ENCODE assay signal across 24 mouse cellular contexts in the genomic region with DNA sequence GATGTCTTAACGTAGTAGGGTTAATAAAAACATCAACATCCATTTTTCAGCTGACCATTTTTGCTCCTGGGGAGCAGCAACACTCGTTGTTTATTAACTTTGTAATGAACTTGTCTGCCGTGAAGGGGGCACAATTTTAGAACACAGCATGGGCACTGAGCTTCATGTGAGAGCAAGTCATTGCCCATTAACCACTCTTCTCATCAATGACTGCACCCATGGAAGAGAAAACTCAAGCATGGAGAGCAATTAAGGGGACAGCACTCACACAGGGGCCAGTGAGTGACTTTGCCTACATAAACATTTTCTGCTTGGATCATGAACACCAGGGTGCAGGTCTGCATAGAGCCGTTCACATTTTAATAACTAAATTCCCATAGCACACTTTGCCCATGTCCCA.
A peak's percentile ranks its signal among the peaks of the same experiment; 100 is the strongest.
DNase-seq lines count a peak whose midpoint lies in the region; ATAC-seq lines count a peak whose summit lies in the region.
"Had no signal": no experiment of that assay in that cellular context is flagged by ENCODE, and none has a peak within 500 bp of the region (broad histone marks: within the 10 kb centered on the region; RNA-seq: fewer than 3 reads in every experiment).

No protein-coding gene starts in this region.

- H3K4me1 ChIP-seq in midbrain, embryonic 11.5 days (ENCODE audit: control insufficient read depth, insufficient read depth, low read length), result no peaks in the 10 kb centered on the region
- no peaks in the 10 kb centered on the region for H3K4me1 ChIP-seq in midbrain, embryonic 10.5 days
- H3K4me1 ChIP-seq: embryonic facial prominence, embryonic 12.5 days; embryonic facial prominence, embryonic 15.5 days; heart, embryonic 12.5 days; heart, embryonic 15.5 days; hindbrain, embryonic 10.5 days had no signal

- H3K9me3 ChIP-seq in midbrain, embryonic 11.5 days (ENCODE audit: control insufficient read depth, low read length), result no peaks in the 10 kb centered on the region
- no peaks in the 10 kb centered on the region for H3K9me3 ChIP-seq in midbrain, embryonic 10.5 days (replicated peaks)
- H3K9me3 ChIP-seq: embryonic facial prominence, embryonic 12.5 days; embryonic facial prominence, embryonic 15.5 days; heart, embryonic 12.5 days; heart, embryonic 15.5 days; hindbrain, embryonic 10.5 days; hindbrain, embryonic 13.5 days had no signal

- no peaks in the 10 kb centered on the region for H3K36me3 ChIP-seq in midbrain, embryonic 11.5 days (ENCODE audit: control insufficient read depth, insufficient read depth, low read length)
- H3K36me3 ChIP-seq in midbrain, embryonic 10.5 days, result no peaks in the 10 kb centered on the region
- H3K36me3 ChIP-seq: embryonic facial prominence, embryonic 12.5 days; embryonic facial prominence, embryonic 15.5 days; heart, embryonic 12.5 days; heart, embryonic 15.5 days; hindbrain, embryonic 10.5 days; hindbrain, embryonic 13.5 days had no signal

- H3K27ac ChIP-seq in midbrain, embryonic 11.5 days (ENCODE audit: low read depth, low read length), result no peak overlapping the region
- H3K27ac ChIP-seq in midbrain, embryonic 10.5 days (replicated peaks), result no peak overlapping the region
- H3K27ac ChIP-seq: embryonic facial prominence, embryonic 12.5 days; embryonic facial prominence, embryonic 15.5 days; gastrocnemius, adult 2 months; heart, embryonic 15.5 days; hindbrain, embryonic 10.5 days; hindbrain, embryonic 13.5 days had no signal

- H3K9ac ChIP-seq in midbrain, embryonic 11.5 days (ENCODE audit: low read length), result no peak overlapping the region
- H3K9ac ChIP-seq: embryonic facial prominence, embryonic 12.5 days; embryonic facial prominence, embryonic 15.5 days; forebrain, postnatal 0 days; heart, embryonic 12.5 days; heart, embryonic 15.5 days; hindbrain, embryonic 13.5 days had no signal

- no peaks in the 10 kb centered on the region for H3K27me3 ChIP-seq in midbrain, embryonic 11.5 days (ENCODE audit: control insufficient read depth, insufficient read depth, low read length)
- H3K27me3 ChIP-seq in midbrain, embryonic 10.5 days (ENCODE audit: low read depth, poor library complexity, severe bottlenecking), result no peaks in the 10 kb centered on the region
- H3K27me3 ChIP-seq: embryonic facial prominence, embryonic 12.5 days; embryonic facial prominence, embryonic 15.5 days; heart, embryonic 12.5 days; heart, embryonic 15.5 days; hindbrain, embryonic 13.5 days; Patski had no signal

- 60% methylated on average over 4 of the region's 4 CpGs for WGBS in midbrain, embryonic 11.5 days
- WGBS in midbrain, embryonic 10.5 days, result 73% methylated on average over 4 of the region's 4 CpGs

- H3K4me3 ChIP-seq in midbrain, embryonic 11.5 days (ENCODE audit: low read depth, low read length), result no peak overlapping the region
- no peak overlapping the region for H3K4me3 ChIP-seq in midbrain, embryonic 10.5 days
- H3K4me3 ChIP-seq: embryonic facial prominence, embryonic 12.5 days; embryonic facial prominence, embryonic 15.5 days; gastrocnemius, adult 2 months; heart, embryonic 12.5 days; heart, embryonic 15.5 days; hindbrain, embryonic 10.5 days; hindbrain, embryonic 13.5 days had no signal

- peak; percentile 1 for DNase-seq in embryo, embryonic 10.5 days (ENCODE audit: low spot score)
- no peak for DNase-seq in embryo, embryonic 9.5 days (ENCODE audit: extremely low spot score)
- DNase-seq in midbrain, embryonic 11.5 days (ENCODE audit: low spot score, missing footprints), result peak; percentile 10
- no peak for DNase-seq in midbrain, embryonic 10.5 days (ENCODE audit: low spot score)
- DNase-seq in retina, embryonic 14.5 days (ENCODE audit: low spot score), result peak; percentile 63
- DNase-seq in layer of hippocampus, adult 9-10 months (ENCODE audit: low spot score), result no peak
- DNase-seq: adrenal gland, postnatal 14 days; cerebellum, adult 11-12 months; cerebellum, adult 8-10 months; cerebellum, postnatal 36 days; forebrain, postnatal 0 days; gastrocnemius, adult 2 months; gastrocnemius, postnatal 14 days; heart, adult 11 months; heart, postnatal 10 days; heart, postnatal 36 days had no signal

- no peak for ATAC-seq in midbrain, embryonic 11.5 days (ENCODE audit: low FRiP score)
- ATAC-seq: forebrain, postnatal 0 days; hindbrain, embryonic 16.5 days; Patski had no signal

- H3K4me2 ChIP-seq in midbrain, embryonic 11.5 days, result no peak overlapping the region
- H3K4me2 ChIP-seq: embryonic facial prominence, embryonic 12.5 days; embryonic facial prominence, embryonic 15.5 days; heart, embryonic 12.5 days; heart, embryonic 15.5 days; hindbrain, embryonic 13.5 days had no signal

Comparison
In these comparisons a context has a peak if more than half of its experiments do, and no peak if none do; other contexts are left out.
1. DNase-seq: peak in embryo, embryonic 10.5 days (single experiment), midbrain, embryonic 11.5 days (single experiment) and retina, embryonic 14.5 days (single experiment); none in embryo, embryonic 9.5 days (single experiment), midbrain, embryonic 10.5 days (single experiment) and layer of hippocampus, adult 9-10 months (single experiment).